Mouse (Mus musculus): ENCODE results near the gene Lpcat2b. TPM values are rescaled to one million over a fixed set of nuclear protein-coding genes. Genes with fewer than 3 reads are reported as not detected.
"Not testable (repeated sequence)": the region's sequence is repeated elsewhere in the genome, so short reads cannot be mapped to it uniquely, and the experiment has no call there.

Lpcat2b gene
- polyA plus RNA-seq (2015; fragmentation: Nextera tagmentation; extraction: Ambion mirVana), result not detected in 2 replicates

DNA sequence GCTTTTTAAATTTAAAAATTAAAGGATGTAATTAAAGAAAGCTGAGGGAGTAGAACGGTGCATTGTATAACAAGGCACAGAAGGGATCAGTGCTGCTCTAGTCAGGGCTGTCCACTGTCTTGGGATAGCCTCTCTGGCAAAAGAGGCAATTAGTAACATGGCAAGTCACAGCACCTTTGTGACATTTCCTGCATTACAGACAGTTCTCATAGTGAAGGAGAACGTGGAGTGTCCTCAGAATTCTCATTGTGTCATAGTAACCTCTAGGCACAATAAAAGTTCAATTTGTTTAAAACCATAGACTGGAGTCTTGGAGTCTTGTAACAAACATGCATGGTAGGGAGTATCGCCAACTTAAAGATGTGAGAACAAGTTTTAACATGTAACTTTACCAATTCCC, at the start of gene Lpcat2b:
Gene Lpcat2b, plus strand, starts transcription at position 301 of the 400 bp plus-strand sequence.
- Histone ChIP-seq H3K36me3 (no peaks in the 10 kb centered on the region), H3K4me3 (no peak within 1 kb of the TSS), H3K4me1 (no peaks in the 10 kb centered on the region), H3K9me3 (no peaks in the 10 kb centered on the region), H3K27me3 (peaks cover 4% of the 10 kb centered on the region), H3K4me2 (replicated peaks) (no peak within 1 kb of the TSS), H3K27ac (no peak within 1 kb of the TSS), H3K9ac (no peak within 1 kb of the TSS)
- no peak for ATAC-seq (ENCODE audit: low FRiP score, low read depth)
- 73% methylated on average over 3 of the region's 3 CpGs for WGBS

GRCm38 (mm10) chr5:107386448-107386847, 44.9 kb upstream of the Lpcat2b start:
- H3K4me3 ChIP-seq; H3K4me2 ChIP-seq (replicated peaks); H3K27me3 ChIP-seq; H3K27ac ChIP-seq; H3K9ac ChIP-seq; H3K9me3 ChIP-seq; H3K4me1 ChIP-seq; ATAC-seq (ENCODE audit: low FRiP score, low read depth): not testable (repeated sequence)
- H3K36me3 ChIP-seq, result peaks cover 27% of the 10 kb centered on the region

GRCm38 (mm10) chr5:107387788-107388187, 43.6 kb upstream of the Lpcat2b start:
- H3K27me3 ChIP-seq, result no peaks in the 10 kb centered on the region
- no peaks in the 10 kb centered on the region for H3K4me1 ChIP-seq
- no peak overlapping the region for H3K4me3 ChIP-seq
- no peak for ATAC-seq (ENCODE audit: low FRiP score, low read depth)
- H3K27ac ChIP-seq, result no peak overlapping the region
- 92% methylated on average over 1 of the region's 1 CpGs for WGBS
- no peak overlapping the region for H3K9ac ChIP-seq
- H3K4me2 ChIP-seq (replicated peaks), result no peak overlapping the region
- H3K36me3 ChIP-seq, result peaks cover 16% of the 10 kb centered on the region
- 0 out of 2 replicates have a peak, but pooled peaks cover under 1% of the 10 kb centered on the region for H3K9me3 ChIP-seq

- no peaks in the 10 kb centered on the region for H3K9me3 ChIP-seq
- no peaks in the 10 kb centered on the region for H3K4me1 ChIP-seq
- H3K4me3 ChIP-seq, result no peak overlapping the region
- H3K36me3 ChIP-seq, result peaks cover 4% of the 10 kb centered on the region
- ATAC-seq (ENCODE audit: low FRiP score, low read depth), result no peak
- no peaks in the 10 kb centered on the region for H3K27me3 ChIP-seq
- WGBS, result 92% methylated on average over 2 of the region's 2 CpGs
- H3K27ac ChIP-seq, result no peak overlapping the region
- H3K9ac ChIP-seq, result no peak overlapping the region
- no peak overlapping the region for H3K4me2 ChIP-seq (replicated peaks)
Observed at GRCm38 (mm10) chr5:107389373-107389772, 42.0 kb upstream of the Lpcat2b start.

DNA sequence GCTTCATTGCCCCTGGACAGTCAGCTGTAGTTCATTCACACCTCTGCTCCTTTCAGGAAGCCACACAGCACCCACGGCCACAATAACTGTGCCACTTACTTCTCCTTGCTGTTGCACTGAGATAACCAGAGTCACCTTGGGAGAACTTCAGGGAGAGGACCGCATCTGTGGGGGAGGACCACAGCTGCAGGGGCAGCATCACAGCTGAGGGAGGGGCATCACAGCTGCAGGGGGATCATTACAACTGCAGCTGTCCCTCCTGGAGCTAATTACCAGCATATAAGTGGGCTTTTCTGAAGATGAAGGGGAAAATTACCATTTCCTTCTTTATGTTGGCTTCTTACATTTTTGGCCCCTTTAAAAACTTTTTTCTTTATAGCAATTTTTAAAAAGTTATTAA, 36.9 kb upstream of the Lpcat2b start:
- ATAC-seq (ENCODE audit: low FRiP score, low read depth), result no peak
- 30% methylated on average over 2 of the region's 2 CpGs for WGBS

DNA sequence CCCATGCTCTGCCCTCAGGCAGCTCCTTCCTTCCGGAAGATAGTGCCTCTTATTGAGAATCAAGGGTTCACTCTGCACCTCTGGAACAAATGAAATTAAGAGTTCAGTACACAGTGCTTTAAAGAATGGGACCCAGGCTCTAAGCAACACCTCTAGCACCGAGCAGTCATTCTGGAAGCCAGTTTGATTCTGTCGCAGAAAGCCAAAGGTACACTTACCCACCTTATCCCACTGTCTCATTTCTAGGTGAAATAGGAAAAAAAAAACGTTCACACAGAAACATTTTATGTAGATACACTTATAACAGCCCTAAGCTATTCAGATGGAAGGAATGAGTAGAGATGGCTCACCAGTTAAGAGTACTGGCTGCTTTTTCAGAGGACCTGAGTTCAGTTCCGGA, 28.9 kb upstream of the Lpcat2b start, which contains the start of gene Ephx4:
Gene Ephx4, plus strand, starts transcription at position 301 of the 400 bp plus-strand sequence.
- Histone ChIP-seq H3K9me3 (no peaks in the 10 kb centered on the region), H3K27me3 (peaks cover 37% of the 10 kb centered on the region)
- WGBS, result 20% methylated on average over 5 of the region's 5 CpGs

More for the DNA sequence above, 36.9 kb upstream of the Lpcat2b start:
- 0 out of 2 replicates have a peak, but pooled peaks cover 3% of the 10 kb centered on the region for H3K36me3 ChIP-seq
- no peak overlapping the region for H3K4me2 ChIP-seq (replicated peaks)
- no peak overlapping the region for H3K27ac ChIP-seq
- no peaks in the 10 kb centered on the region for H3K27me3 ChIP-seq
- H3K9me3 ChIP-seq, result no peaks in the 10 kb centered on the region
- H3K4me3 ChIP-seq, result no peak overlapping the region
- H3K4me1 ChIP-seq, result no peaks in the 10 kb centered on the region
- no peak overlapping the region for H3K9ac ChIP-seq

GRCm38 (mm10) chr5:107403011-107403946, 28.1 kb upstream of the Lpcat2b start:
- ATAC-seq (ENCODE audit: low FRiP score, low read depth), result peak; percentile 76
- Histone ChIP-seq H3K4me1 (peaks cover 3% of the 10 kb centered on the region; the same call in 1 of the 2 replicates), H3K4me3 (peak overlapping the region; percentile 67), H3K9me3 (no peaks in the 10 kb centered on the region), H3K36me3 (no peaks in the 10 kb centered on the region), H3K9ac (peak overlapping the region; percentile 78), H3K27ac (no peak overlapping the region), H3K27me3 (peaks cover 37% of the 10 kb centered on the region), H3K4me2 (replicated peaks) (peak overlapping the region; percentile 96)
- WGBS, result under 1% methylated on average over 64 of the region's 80 CpGs

More for the DNA sequence above, 28.9 kb upstream of the Lpcat2b start, which contains the start of gene Ephx4:
- Histone ChIP-seq H3K4me3 (peak within 1 kb of the TSS; percentile 67), H3K4me1 (peaks cover 3% of the 10 kb centered on the region; the same call in 1 of the 2 replicates), H3K4me2 (replicated peaks) (peak within 1 kb of the TSS; percentile 96), H3K36me3 (no peaks in the 10 kb centered on the region), H3K27ac (no peak within 1 kb of the TSS), H3K9ac (peak within 1 kb of the TSS; percentile 78)
- no peak for ATAC-seq (ENCODE audit: low FRiP score, low read depth)

- Histone ChIP-seq H3K36me3 (no peaks in the 10 kb centered on the region), H3K27ac (no peak overlapping the region), H3K9ac (peak overlapping the region; percentile 78), H3K4me2 (replicated peaks) (peak overlapping the region; percentile 96), H3K27me3 (peaks cover 37% of the 10 kb centered on the region), H3K4me3 (peak overlapping the region; percentile 67), H3K4me1 (peaks cover 3% of the 10 kb centered on the region; the same call in 1 of the 2 replicates), H3K9me3 (no peaks in the 10 kb centered on the region)
- no peak for ATAC-seq (ENCODE audit: low FRiP score, low read depth)
- whole genome bisulfite sequencing, result 34% methylated on average over 12 of the region's 12 CpGs
Observed at GRCm38 (mm10) chr5:107403947-107404684, 27.2 kb upstream of the Lpcat2b start.

DNA sequence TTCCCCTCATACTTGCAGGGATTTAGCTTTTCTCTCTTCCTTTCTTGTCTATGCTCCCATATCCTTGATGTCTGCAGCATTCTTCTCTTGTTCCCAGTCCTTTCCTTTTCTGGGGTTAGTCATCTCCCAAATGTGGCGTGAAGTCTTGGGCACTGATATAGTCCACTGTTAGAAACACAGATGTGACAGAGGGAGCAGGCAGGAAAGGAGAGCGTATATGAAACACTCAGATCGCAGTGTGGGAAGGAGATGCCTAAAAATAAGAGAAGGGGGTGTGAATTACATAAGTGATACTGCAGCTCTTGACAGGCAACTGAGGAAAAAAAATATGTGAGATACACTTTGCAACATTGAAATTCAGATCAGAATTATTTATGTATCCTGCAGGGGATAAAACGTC, 26.0 kb upstream of the Lpcat2b start:
- Histone ChIP-seq H3K4me1 (peaks cover 3% of the 10 kb centered on the region; the same call in 1 of the 2 replicates), H3K27ac (no peak overlapping the region), H3K4me3 (no peak overlapping the region), H3K9ac (no peak overlapping the region), H3K27me3 (peaks cover 37% of the 10 kb centered on the region), H3K9me3 (no peaks in the 10 kb centered on the region), H3K36me3 (no peaks in the 10 kb centered on the region), H3K4me2 (replicated peaks) (no peak overlapping the region)
- 78% methylated on average over 4 of the region's 4 CpGs for WGBS
- ATAC-seq (ENCODE audit: low FRiP score, low read depth), result no peak

DNA sequence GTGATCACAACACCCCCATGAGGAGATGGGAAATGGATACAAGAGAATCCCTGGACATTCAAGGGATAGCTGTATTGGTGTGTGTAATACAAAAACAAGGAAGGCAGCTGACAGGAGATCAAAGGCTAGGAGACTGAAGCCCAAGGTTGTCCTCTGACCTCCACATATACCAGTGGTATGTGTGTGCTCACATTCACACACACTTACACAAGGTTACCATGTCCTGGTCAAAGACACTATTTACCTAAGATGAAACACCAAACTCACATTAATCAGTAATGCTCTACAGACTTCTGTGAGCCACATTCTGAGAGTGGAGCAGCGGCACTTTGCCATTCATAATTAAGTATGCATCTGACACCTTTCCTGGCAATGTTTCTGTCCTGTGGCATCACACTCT, 21.0 kb upstream of the Lpcat2b start:
- Histone ChIP-seq H3K4me3 (no peak overlapping the region), H3K27me3 (peaks cover 3% of the 10 kb centered on the region), H3K4me2 (replicated peaks) (no peak overlapping the region), H3K9ac (no peak overlapping the region), H3K9me3 (no peaks in the 10 kb centered on the region), H3K27ac (no peak overlapping the region), H3K4me1 (peaks cover 7% of the 10 kb centered on the region; the same call in 1 of the 2 replicates), H3K36me3 (no peaks in the 10 kb centered on the region)
- no peak for ATAC-seq (ENCODE audit: low FRiP score, low read depth)
- WGBS, result 88% methylated on average over 1 of the region's 1 CpGs

- Histone ChIP-seq H3K36me3 (no peaks in the 10 kb centered on the region), H3K4me1 (peaks cover 7% of the 10 kb centered on the region; the same call in 1 of the 2 replicates), H3K4me2 (replicated peaks) (0 out of 2 replicates have a peak overlapping the region, but pooled peaks have one; percentile 3), H3K9me3 (no peaks in the 10 kb centered on the region), H3K4me3 (no peak overlapping the region), H3K27me3 (no peaks in the 10 kb centered on the region), H3K9ac (no peak overlapping the region), H3K27ac (no peak overlapping the region; the same call in 1 of the 2 replicates)
- peak; percentile 81; the same call in 1 of the 2 replicates for ATAC-seq (ENCODE audit: low FRiP score, low read depth)
- WGBS, result 10% methylated on average over 4 of the region's 4 CpGs
Observed at GRCm38 (mm10) chr5:107411326-107411725, 20.0 kb upstream of the Lpcat2b start.

DNA sequence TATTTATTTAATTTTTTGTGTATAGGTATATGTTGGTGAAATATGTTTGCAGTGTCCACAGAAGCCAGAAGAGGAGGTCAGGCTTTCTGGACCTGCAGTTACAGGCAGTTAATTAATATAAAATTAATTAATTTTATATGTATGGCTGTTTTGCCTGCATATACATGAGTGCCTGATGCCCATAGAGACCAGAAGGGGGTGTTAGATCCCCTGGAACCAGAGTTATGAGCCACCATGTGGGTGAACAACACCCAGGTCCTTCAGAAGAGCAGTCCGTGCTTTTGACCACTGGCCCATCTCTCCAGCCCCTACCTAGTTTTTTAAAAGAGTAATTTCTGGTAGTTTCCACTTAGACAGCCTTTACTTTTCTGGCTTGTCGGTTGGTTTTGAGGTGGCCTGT, 19.1 kb upstream of the Lpcat2b start:
- Histone ChIP-seq H3K27ac (no peak overlapping the region), H3K9me3 (no peaks in the 10 kb centered on the region), H3K36me3 (no peaks in the 10 kb centered on the region), H3K4me2 (replicated peaks) (no peak overlapping the region), H3K4me3 (no peak overlapping the region), H3K9ac (no peak overlapping the region), H3K4me1 (peaks cover 7% of the 10 kb centered on the region; the same call in 1 of the 2 replicates), H3K27me3 (no peaks in the 10 kb centered on the region)
- 78% methylated on average over 2 of the region's 2 CpGs for WGBS
- ATAC-seq (ENCODE audit: low FRiP score, low read depth), result no peak

Data from limb, embryonic 13.5 days (tissue).